ENCODE assay signal across 15 mouse cellular contexts in the genomic region with DNA sequence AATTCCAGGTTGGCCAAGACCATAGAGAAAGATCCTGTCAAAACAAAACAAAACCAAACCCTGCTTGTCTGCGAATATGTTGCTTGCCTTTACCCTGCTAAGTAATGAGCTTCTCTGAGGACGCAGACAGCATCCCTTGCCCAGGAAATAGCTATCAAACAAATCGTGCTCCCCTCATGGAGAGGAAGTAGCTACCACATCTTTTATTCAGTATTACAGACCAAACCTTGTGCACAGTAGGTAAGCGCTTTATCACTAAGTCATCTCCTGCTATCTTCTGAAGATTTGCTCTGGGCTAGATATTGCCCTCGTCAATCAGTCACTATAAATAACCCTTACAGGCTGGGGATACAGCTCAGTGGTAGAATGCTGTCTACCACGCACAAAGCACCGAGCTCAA.
"Had no signal": no experiment of that assay in that cellular context is flagged by ENCODE, and none has a peak within 500 bp of the region (broad histone marks: within the 10 kb centered on the region; RNA-seq: fewer than 3 reads in every experiment).

No protein-coding gene starts in this region.

- H3K9ac ChIP-seq: liver, embryonic 15.5 days; lung, embryonic 14.5 days; neural tube, embryonic 13.5 days had no signal

- H3K27ac ChIP-seq: kidney, postnatal 0 days; liver, embryonic 15.5 days; midbrain, embryonic 10.5 days; neural tube, embryonic 13.5 days had no signal

- H3K4me3 ChIP-seq: liver, embryonic 15.5 days; midbrain, embryonic 10.5 days; neural tube, embryonic 13.5 days had no signal

- H3K27me3 ChIP-seq: liver, embryonic 15.5 days; neural tube, embryonic 13.5 days had no signal

- DNase-seq: kidney, postnatal 36 days; layer of hippocampus, adult 9-11 months; layer of hippocampus, postnatal 36 days; left cerebral cortex, postnatal 4 days; lung, embryonic 14.5 days; lung, postnatal 10 days; lung, postnatal 4 days; midbrain, embryonic 14.5 days; retina, postnatal 1 day; right cerebral cortex, postnatal 4 days; spleen, adult 18-20 months had no signal
